Mouse (Mus musculus): ENCODE data around the gene Tbx15.
"Not testable (repeated sequence)": the region's sequence is repeated elsewhere in the genome, so short reads cannot be mapped to it uniquely, and the experiment has no call there.

Tbx15 gene

GRCm38 (mm10) chr3:99266752-99267303 is 26.6 kb downstream of the Tbx15 start:
- DNase-seq (ENCODE audit: low read depth, low spot score), result no peak

GRCm38 (mm10) chr3:99277973-99278580 is 37.9 kb downstream of the Tbx15 start:
- no peak for DNase-seq (ENCODE audit: low read depth, low spot score)

- DNase-seq (ENCODE audit: low read depth, low spot score), result no peak
These were observed 39.5 kb downstream of the Tbx15 start for GRCm38 (mm10) chr3:99279718-99280117.

GRCm38 (mm10) chr3:99281453-99281852 is 41.3 kb downstream of the Tbx15 start:
- no peak for DNase-seq (ENCODE audit: low read depth, low spot score)

- no peak for DNase-seq (ENCODE audit: low read depth, low spot score)
These were observed 48.1 kb downstream of the Tbx15 start for GRCm38 (mm10) chr3:99288302-99288701.

GRCm38 (mm10) chr3:99290064-99290702 is 50.0 kb downstream of the Tbx15 start:
- DNase-seq (ENCODE audit: low read depth, low spot score), result no peak

GRCm38 (mm10) chr3:99290878-99291277 is 50.7 kb downstream of the Tbx15 start:
- DNase-seq (ENCODE audit: low read depth, low spot score), result no peak

GRCm38 (mm10) chr3:99291386-99291785 is 51.2 kb downstream of the Tbx15 start:
- no peak for DNase-seq (ENCODE audit: low read depth, low spot score)

GRCm38 (mm10) chr3:99292531-99292931 is 52.4 kb downstream of the Tbx15 start:
- DNase-seq (ENCODE audit: low read depth, low spot score), result no peak

GRCm38 (mm10) chr3:99294209-99294608 is 54.0 kb downstream of the Tbx15 start:
- not testable (repeated sequence) for DNase-seq (ENCODE audit: low read depth, low spot score)

- DNase-seq (ENCODE audit: low read depth, low spot score), result no peak
These were observed 55.1 kb downstream of the Tbx15 start for GRCm38 (mm10) chr3:99295301-99295700.

GRCm38 (mm10) chr3:99296186-99296585 is 56.0 kb downstream of the Tbx15 start:
- no peak for DNase-seq (ENCODE audit: low read depth, low spot score)

- no peak for DNase-seq (ENCODE audit: low read depth, low spot score)
These were observed 60.7 kb downstream of the Tbx15 start for GRCm38 (mm10) chr3:99300846-99301245.

GRCm38 (mm10) chr3:99310877-99311276 is 70.7 kb downstream of the Tbx15 start:
- DNase-seq (ENCODE audit: low read depth, low spot score), result no peak

GRCm38 (mm10) chr3:99311943-99312635 is 71.9 kb downstream of the Tbx15 start:
- no peak for DNase-seq (ENCODE audit: low read depth, low spot score)

- no peak for DNase-seq (ENCODE audit: low read depth, low spot score)
These were observed 82.2 kb downstream of the Tbx15 start for GRCm38 (mm10) chr3:99322345-99322744.

- no peak for DNase-seq (ENCODE audit: low read depth, low spot score)
These were observed 89.1 kb downstream of the Tbx15 start for GRCm38 (mm10) chr3:99329316-99329715.

- no peak for DNase-seq (ENCODE audit: low read depth, low spot score)
These were observed 90.9 kb downstream of the Tbx15 start for GRCm38 (mm10) chr3:99331086-99331485.

GRCm38 (mm10) chr3:99336866-99337265 is 96.7 kb downstream of the Tbx15 start:
- DNase-seq (ENCODE audit: low read depth, low spot score), result no peak

GRCm38 (mm10) chr3:99338756-99339155 is 98.6 kb downstream of the Tbx15 start:
- DNase-seq (ENCODE audit: low read depth, low spot score), result no peak

- no peak for DNase-seq (ENCODE audit: low read depth, low spot score)
These were observed 99.8 kb downstream of the Tbx15 start for GRCm38 (mm10) chr3:99340021-99340420.

- no peak for DNase-seq (ENCODE audit: low read depth, low spot score)
These were observed 139.6 kb downstream of the Tbx15 start for GRCm38 (mm10) chr3:99379616-99380250.
